Mouse (Mus musculus) testis, postnatal 14 days (tissue): Measurements from ENCODE around the gene Rnf169.
A peak's percentile ranks its signal among the peaks of the same experiment; 100 is the strongest.

Experiments used
- DNase-seq: peaks from one replicate; pipeline ENCODE4 v3.0.0; 2021; ENCODE audit warnings: low spot score

Rnf169 gene

DNA sequence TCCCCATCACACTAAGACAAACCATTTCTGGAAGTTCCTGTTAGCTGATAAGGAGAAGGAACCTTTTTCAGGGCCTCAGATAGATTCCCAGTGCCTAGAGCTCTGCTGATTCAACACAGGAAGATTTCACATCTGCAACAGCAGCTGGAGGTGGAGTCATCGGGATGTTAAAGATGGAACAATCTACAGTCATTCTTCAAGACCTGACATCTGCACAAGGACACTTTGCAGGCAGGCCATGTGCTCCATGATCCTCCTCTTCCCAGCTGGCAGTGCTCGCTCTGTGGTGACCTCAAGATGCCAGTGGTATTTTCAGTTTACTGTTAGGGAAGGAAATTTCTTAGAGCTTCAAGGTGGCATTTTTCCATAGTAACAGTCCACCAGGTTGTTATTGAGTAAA, 87.9 kb downstream of the Rnf169 start:
- no peak for DNase-seq

DNA sequence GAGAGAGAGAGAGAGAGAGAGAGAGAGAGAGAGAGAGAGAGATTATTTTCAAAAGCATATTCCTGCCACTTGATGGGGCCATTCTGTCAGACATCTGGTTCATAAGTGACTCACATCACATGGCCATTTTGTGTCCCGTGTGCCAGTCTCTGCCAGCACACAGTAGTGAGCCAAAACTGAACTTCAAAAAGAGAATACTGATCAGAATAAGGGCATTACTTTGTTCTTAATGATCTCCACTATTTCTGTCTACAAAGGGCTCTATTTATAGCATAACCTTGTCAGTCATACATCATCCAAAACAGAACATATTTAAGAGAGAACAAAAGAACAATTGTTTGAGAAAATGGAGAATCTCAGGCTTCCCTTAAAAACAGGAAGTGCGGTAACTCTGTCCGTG, 88.8 kb downstream of the Rnf169 start:
- no peak for DNase-seq

DNA sequence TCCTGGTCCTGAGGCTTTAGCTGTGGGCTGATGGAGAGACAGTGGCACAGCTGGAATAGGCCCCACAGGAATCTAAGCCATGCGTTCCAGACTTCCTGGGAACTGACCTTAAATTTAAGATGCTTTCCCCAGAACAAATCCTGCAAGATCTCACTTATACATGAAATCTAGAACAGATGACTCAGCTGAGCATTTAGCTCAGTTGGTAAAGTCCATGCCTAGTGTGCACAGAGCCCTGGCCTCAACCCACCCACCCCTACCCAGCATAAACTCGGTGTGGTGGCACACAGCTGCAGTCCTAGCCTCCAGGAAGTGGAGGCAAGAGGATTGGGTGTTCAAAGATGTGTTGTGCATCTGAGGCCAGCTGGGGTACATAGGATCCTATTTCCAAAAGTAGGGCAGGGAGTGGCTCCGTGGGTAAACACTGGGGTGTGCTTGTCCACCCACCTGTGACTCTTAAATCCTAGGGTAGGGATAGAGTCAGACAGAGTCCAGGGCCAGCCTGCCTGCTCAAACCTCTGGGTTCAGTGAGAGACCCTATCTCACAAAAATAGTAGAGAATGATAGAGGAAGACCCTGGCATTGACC, 90.0 kb downstream of the Rnf169 start:
- DNase-seq, result no peak

DNA sequence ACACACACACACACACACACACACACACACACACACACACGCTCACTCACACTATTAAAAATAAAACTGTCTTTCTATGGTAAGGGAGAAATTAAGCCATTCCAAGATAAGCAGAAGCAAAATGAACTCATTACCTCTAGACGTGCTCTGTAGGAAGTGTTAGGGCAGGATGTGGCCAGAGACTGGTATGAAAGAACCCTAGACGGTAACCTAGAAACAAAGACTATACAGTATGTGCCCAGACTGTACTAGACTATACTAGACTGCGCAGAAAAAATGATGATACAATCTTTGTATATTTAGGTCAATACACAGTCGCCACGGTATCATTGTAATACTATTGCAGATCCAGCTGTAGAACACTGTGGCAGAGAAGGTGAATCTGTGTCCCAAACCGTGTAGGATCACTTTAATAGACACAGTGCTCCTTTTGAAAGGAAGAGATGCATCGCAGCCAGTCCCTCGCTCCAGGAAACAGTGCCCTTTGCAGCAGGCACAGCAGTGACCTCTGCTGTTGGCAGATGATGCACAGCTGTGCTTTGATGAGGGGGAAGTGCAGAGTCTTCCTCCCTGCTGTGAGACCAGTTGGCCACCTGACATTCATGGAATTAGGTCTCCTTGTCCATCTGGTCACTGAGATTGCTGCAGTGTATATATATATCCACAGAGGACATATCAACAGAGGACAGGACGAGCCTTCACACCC, 90.9 kb downstream of the Rnf169 start:
- DNase-seq, result no peak

DNA sequence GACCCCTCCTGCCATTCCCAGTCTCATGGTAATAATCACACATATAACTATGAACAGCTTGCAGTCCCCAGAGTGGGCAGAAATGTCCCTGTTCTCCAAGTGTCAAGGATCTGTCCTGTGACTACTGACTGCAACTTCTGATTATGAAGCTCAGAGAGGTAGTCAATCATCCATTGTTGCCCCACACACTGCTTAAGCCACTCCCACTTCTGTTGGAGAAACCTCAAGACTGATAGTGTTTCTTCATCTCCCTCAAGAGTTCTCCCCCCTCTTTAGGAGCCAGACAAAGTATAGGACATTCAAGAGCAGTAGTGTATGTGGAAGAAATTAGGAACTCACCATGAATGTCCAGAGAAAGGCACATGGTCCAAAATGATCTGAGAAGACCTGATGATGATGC, 92.5 kb downstream of the Rnf169 start:
- DNase-seq, result no peak

DNA sequence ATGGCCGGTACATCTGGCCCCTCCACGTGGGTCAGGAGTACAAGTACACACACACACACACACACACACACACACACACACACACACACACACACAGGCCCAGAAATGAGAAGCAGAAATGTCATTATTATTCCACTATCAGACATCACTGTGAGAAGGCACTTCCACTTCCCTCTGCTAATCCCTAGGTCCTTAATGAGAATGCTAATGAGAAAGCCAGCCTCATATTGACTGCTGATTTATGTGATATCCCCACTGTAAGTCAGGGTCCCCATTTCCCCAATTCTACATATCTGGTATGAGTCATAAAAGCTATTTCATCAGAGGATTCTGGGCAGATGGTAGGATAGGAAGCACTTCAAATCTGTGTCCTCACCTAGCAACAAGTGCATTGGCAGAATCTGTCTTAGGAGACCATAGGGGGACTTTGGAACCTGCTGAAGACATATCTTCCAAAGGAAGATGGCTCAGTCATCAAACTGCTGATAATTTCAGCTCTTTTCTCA, 93.0 kb downstream of the Rnf169 start:
- no peak for DNase-seq

DNA sequence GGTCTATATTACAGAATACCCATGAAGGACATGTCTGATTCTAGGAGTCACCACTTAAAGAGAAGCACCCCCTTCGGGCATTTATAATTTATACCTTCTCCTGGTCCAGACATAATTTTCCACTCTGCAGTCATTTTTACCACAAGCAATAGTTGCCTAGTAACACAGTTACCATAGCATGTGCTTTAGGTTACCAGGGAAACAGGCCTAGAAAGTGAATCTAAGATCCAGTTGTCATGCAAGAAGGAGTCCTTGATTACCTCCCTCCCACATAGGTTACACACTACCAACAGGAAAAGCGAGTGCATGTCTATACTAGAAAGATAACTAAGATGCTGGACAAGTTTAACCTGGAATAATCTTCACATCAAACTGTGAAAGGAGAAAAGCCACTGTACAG, 102.0 kb downstream of the Rnf169 start:
- DNase-seq, result no peak

DNA sequence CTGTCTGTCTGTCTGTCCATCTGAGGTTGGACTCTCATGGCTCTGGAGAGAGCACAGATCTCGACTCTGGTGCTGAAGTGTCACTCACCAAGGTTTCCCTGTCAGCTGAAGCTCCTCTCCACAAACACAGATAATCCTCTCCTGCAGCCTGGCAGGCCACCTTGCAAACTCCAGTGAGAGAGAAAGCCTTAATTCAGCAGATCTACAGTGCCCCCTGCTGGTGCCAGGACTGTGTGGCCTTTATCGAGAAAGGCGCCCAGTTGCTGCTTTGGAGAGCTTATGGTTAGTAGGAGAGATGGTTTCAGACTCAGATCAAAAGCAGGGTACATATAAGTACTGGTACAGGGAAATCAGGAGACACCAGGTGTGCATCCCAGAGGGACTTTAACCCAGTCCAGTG, 103.9 kb downstream of the Rnf169 start:
- peak; percentile 53 for DNase-seq

DNA sequence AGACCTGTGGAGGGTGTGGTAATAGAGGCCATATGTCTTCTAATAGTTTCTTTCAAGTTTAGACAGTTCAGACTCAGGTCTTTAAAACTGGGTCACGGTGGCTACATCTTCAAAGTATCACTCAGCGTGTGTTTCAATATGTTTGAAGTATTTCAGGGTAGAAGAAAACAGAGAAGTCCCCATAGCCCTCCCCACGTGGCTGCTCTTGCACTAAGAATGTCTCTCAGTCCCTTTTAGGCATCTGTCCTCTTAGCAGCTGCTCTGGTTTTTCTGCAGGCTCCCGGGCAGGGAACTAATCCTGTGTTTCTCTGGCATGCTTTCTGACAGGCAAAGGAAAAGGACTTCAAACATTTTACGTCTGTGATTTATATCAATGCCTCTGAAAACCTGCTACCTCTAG, 104.4 kb downstream of the Rnf169 start:
- DNase-seq, result no peak

DNA sequence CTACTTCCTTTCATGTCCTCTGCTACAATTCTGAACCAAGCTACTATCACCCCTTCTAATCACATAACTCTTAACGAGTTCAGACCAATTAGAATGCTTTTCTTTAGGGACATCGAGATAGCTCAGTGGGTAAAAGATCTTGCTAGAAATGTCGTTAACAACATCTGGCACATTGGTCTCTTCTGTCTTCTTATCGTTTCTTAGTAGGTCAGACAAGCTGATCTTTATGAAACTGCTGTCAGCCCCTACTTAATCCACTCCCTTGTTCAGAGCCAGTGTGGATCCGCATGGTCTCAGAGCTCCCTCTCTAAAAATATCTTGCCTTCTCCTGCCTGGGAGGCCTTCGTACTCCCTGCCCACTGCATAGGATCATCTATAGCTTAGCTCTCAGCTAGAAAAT, 106.3 kb downstream of the Rnf169 start:
- no peak for DNase-seq
